Mouse (Mus musculus) T-helper 17 cell (primary cell): Measurements from ENCODE around the gene Negr1.

Experiments
- in situ Hi-C, 2 experiments: fragments of 300-600 bp; cut with MboI, MseI; formaldehyde crosslinking; loops; 1 replicate in 1 of 2; 2 replicates in 1 of 2; pipeline ENCODE4 v1.15.1; 2025; ENCODE audit warnings: high pct_unique_total_duplicates in 2 of 2

Negr1 gene

GRCm38 (mm10) chr3:156903925-156904576, 342.5 kb downstream of the Negr1 start:
- in situ Hi-C loops: no loop called here

- in situ Hi-C loops: no loop called here
Measured at GRCm38 (mm10) chr3:156912816-156913215, 351.2 kb downstream of the Negr1 start.

- in situ Hi-C loops: no loop called here
Measured at GRCm38 (mm10) chr3:156921369-156921768, 359.8 kb downstream of the Negr1 start.

GRCm38 (mm10) chr3:156923159-156923558, 361.6 kb downstream of the Negr1 start:
- in situ Hi-C loops: no loop called here

- in situ Hi-C loops: no loop called here
Measured at GRCm38 (mm10) chr3:156925102-156925501, 363.5 kb downstream of the Negr1 start.

- in situ Hi-C loops: no loop called here
Measured at GRCm38 (mm10) chr3:156928396-156929061, 366.9 kb downstream of the Negr1 start.

- in situ Hi-C loops: no loop called here
Measured at GRCm38 (mm10) chr3:156929062-156929397, 367.4 kb downstream of the Negr1 start.

GRCm38 (mm10) chr3:156929677-156930440, 368.3 kb downstream of the Negr1 start:
- in situ Hi-C loops: no loop called here

GRCm38 (mm10) chr3:156931011-156931410, 369.4 kb downstream of the Negr1 start:
- in situ Hi-C loops: no loop called here

- in situ Hi-C loops: no loop called here
Measured at GRCm38 (mm10) chr3:156931540-156931939, 369.9 kb downstream of the Negr1 start.

- in situ Hi-C loops: no loop called here
Measured at GRCm38 (mm10) chr3:156934778-156935290, 373.2 kb downstream of the Negr1 start.

GRCm38 (mm10) chr3:156947404-156947803, 385.8 kb downstream of the Negr1 start:
- in situ Hi-C loops: no loop called here

GRCm38 (mm10) chr3:156952970-156953369, 391.4 kb downstream of the Negr1 start:
- in situ Hi-C loops: no loop called here

GRCm38 (mm10) chr3:156955094-156955493, 393.5 kb downstream of the Negr1 start:
- in situ Hi-C loops: no loop called here

- in situ Hi-C loops: no loop called here
Measured at GRCm38 (mm10) chr3:156958640-156959039, 397.0 kb downstream of the Negr1 start.

GRCm38 (mm10) chr3:156968764-156969163, 407.2 kb downstream of the Negr1 start:
- in situ Hi-C loops: no loop called here

GRCm38 (mm10) chr3:156971104-156971503, 409.5 kb downstream of the Negr1 start:
- in situ Hi-C loops: no loop called here

GRCm38 (mm10) chr3:156976816-156977215, 415.2 kb downstream of the Negr1 start:
- in situ Hi-C loops: no loop called here

GRCm38 (mm10) chr3:156980042-156980716, 418.6 kb downstream of the Negr1 start:
- in situ Hi-C loops: no loop called here

GRCm38 (mm10) chr3:156982102-156982501, 420.5 kb downstream of the Negr1 start:
- in situ Hi-C loops: no loop called here

GRCm38 (mm10) chr3:156987113-156987512, 425.5 kb downstream of the Negr1 start:
- in situ Hi-C loops: no loop called here

GRCm38 (mm10) chr3:156992171-156992570, 430.6 kb downstream of the Negr1 start:
- in situ Hi-C loops: no loop called here
